Mouse (Mus musculus): ENCODE results near the gene Icosl. TPM values are rescaled to one million over a fixed set of nuclear protein-coding genes. Genes with fewer than 3 reads are reported as not detected.

Gene Icosl
- polyA plus RNA-seq, 1 experiment from 2014 or later: 5.9 TPM

DNA sequence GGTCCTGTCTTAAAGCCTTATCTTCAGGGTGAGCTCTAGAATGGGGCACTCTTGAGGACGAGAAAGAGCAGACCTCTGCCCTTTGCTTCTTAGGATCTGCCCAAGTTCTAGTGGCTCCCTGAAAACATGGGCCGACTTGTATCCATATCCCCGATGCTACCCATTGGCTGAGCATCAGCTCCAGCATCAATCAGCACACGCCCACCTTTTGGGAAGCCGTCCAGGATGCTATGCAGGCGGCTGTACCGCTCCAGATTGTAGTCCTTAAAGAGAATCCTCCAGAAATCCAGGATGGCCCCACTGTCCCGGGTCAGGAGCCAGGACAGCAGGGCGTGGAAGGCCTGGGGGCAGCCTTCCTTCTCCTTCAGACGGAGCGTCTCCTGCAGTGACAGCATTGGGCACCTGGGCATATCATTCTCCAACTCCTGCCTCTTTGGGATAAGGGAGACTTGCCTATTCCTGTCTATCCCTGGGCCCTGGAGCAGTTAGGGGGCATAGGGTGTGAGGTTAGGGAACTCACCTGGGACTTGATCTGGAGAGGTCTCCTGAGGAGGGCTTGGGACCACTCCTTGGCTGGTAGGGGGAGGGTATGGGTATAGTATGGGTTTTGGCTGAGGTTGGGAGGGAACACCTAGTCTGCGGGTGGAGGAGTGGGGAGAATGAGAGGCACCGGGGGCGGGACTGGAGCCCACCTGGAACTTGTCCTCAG is 26.3 kb upstream of the Icosl start:
- 71% methylated on average over 14 of the region's 14 CpGs for WGBS
- Histone ChIP-seq H3K4me2 (ENCODE audit: low read depth, low read length) (peak overlapping the region; percentile 51), H3K36me3 (ENCODE audit: control insufficient read depth, insufficient read depth, low read length) (no peaks in the 10 kb centered on the region), H3K4me1 (ENCODE audit: control insufficient read depth, insufficient read depth, low read length) (peaks cover 3% of the 10 kb centered on the region; the same call in 1 of the 2 replicates), H3K4me3 (ENCODE audit: low read length) (peak overlapping the region; percentile 23), H3K27me3 (replicated peaks; ENCODE audit: control insufficient read depth, insufficient read depth, low read length) (no peaks in the 10 kb centered on the region), H3K9ac (ENCODE audit: low read depth, low read length) (peak overlapping the region; percentile 60), H3K27ac (ENCODE audit: low read length) (no peak overlapping the region), H3K9me3 (ENCODE audit: control insufficient read depth, low read length) (no peaks in the 10 kb centered on the region)
- ATAC-seq: no peak

DNA sequence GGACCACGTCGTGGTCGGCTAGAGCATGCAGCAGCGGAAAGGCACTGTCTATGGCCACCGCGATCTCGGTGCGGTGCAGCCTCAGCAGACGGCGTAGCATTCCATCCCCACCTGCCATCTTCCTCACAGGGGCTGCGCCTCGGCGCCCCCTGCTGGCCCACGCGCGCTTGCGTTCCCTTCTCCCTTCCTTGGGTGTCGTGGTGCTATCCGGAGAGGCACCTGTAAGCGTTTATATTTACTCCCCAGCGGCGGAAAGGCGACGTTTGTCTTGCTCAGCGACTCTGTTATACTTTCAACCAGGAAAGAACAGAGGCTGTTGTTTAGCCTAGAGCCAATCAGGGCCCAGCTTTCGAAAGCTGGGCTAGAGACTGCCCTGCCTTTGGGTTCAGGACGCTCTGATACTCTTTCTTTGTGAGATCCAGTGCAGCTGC is 25.7 kb upstream of the Icosl start, which contains the start of gene Aire:
Gene Aire, minus strand, starts transcription at position 205 of the 431 bp plus-strand sequence.
- 2% methylated on average over 27 of the region's 27 CpGs for WGBS
- no peaks in the 10 kb centered on the region for H3K36me3 ChIP-seq (ENCODE audit: control insufficient read depth, insufficient read depth, low read length)
- peak within 1 kb of the TSS; percentile 60 for H3K9ac ChIP-seq (ENCODE audit: low read depth, low read length)
- peak within 1 kb of the TSS; percentile 51 for H3K4me2 ChIP-seq (ENCODE audit: low read depth, low read length)
- no peaks in the 10 kb centered on the region for H3K9me3 ChIP-seq (ENCODE audit: control insufficient read depth, low read length)
- H3K4me3 ChIP-seq (ENCODE audit: low read length): peak within 1 kb of the TSS; percentile 23
- peak; percentile 86 for ATAC-seq
- no peaks in the 10 kb centered on the region for H3K27me3 ChIP-seq (replicated peaks; ENCODE audit: control insufficient read depth, insufficient read depth, low read length)
- no peak within 1 kb of the TSS for H3K27ac ChIP-seq (ENCODE audit: low read length)
- peaks cover 3% of the 10 kb centered on the region; the same call in 1 of the 2 replicates for H3K4me1 ChIP-seq (ENCODE audit: control insufficient read depth, insufficient read depth, low read length)

GRCm38 (mm10) chr10:78044531-78044930 is 24.6 kb upstream of the Icosl start:
- Histone ChIP-seq H3K36me3 (ENCODE audit: control insufficient read depth, insufficient read depth, low read length) (no peaks in the 10 kb centered on the region), H3K27me3 (replicated peaks; ENCODE audit: control insufficient read depth, insufficient read depth, low read length) (no peaks in the 10 kb centered on the region), H3K4me3 (ENCODE audit: low read length) (no peak overlapping the region), H3K4me2 (ENCODE audit: low read depth, low read length) (no peak overlapping the region), H3K4me1 (ENCODE audit: control insufficient read depth, insufficient read depth, low read length) (peaks cover 3% of the 10 kb centered on the region; the same call in 1 of the 2 replicates), H3K9ac (ENCODE audit: low read depth, low read length) (no peak overlapping the region), H3K9me3 (ENCODE audit: control insufficient read depth, low read length) (no peaks in the 10 kb centered on the region), H3K27ac (ENCODE audit: low read length) (no peak overlapping the region)
- WGBS: 76% methylated on average over 1 of the region's 1 CpGs
- no peak for ATAC-seq

DNA sequence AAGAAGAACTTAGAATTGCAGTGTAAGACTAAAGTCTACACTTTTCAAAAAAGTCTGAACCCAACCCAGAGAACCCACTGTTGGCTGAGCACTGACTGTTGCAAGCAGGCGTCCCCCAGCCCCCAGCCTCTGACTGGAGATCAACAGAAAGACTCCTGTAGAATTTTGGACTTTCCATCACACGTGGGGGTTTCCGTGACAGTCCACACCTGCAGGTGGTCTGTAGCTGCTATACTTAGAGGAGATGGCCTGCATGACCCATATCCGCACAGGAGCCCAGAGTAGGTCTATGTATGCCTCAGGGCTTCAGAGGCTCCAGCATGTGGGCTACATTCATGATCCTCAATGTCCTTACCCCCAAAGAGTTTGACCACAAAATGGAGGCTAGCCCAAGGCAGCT is 22.7 kb upstream of the Icosl start:
- no peak overlapping the region for H3K9ac ChIP-seq (ENCODE audit: low read depth, low read length)
- no peaks in the 10 kb centered on the region for H3K36me3 ChIP-seq (ENCODE audit: control insufficient read depth, insufficient read depth, low read length)
- no peaks in the 10 kb centered on the region for H3K9me3 ChIP-seq (ENCODE audit: control insufficient read depth, low read length)
- H3K27ac ChIP-seq (ENCODE audit: low read length): no peak overlapping the region
- H3K27me3 ChIP-seq (replicated peaks; ENCODE audit: control insufficient read depth, insufficient read depth, low read length): no peaks in the 10 kb centered on the region
- no peak overlapping the region for H3K4me2 ChIP-seq (ENCODE audit: low read depth, low read length)
- peaks cover 3% of the 10 kb centered on the region; the same call in 1 of the 2 replicates for H3K4me1 ChIP-seq (ENCODE audit: control insufficient read depth, insufficient read depth, low read length)
- 89% methylated on average over 4 of the region's 4 CpGs for WGBS
- ATAC-seq: no peak
- no peak overlapping the region for H3K4me3 ChIP-seq (ENCODE audit: low read length)

GRCm38 (mm10) chr10:78048061-78048730 is 20.9 kb upstream of the Icosl start:
- H3K9ac ChIP-seq (ENCODE audit: low read depth, low read length): no peak overlapping the region
- 80% methylated on average over 9 of the region's 10 CpGs for WGBS
- no peaks in the 10 kb centered on the region for H3K9me3 ChIP-seq (ENCODE audit: control insufficient read depth, low read length)
- H3K4me2 ChIP-seq (ENCODE audit: low read depth, low read length): no peak overlapping the region
- H3K27me3 ChIP-seq (replicated peaks; ENCODE audit: control insufficient read depth, insufficient read depth, low read length): no peaks in the 10 kb centered on the region
- peaks cover 3% of the 10 kb centered on the region; the same call in 1 of the 2 replicates for H3K4me1 ChIP-seq (ENCODE audit: control insufficient read depth, insufficient read depth, low read length)
- no peaks in the 10 kb centered on the region for H3K36me3 ChIP-seq (ENCODE audit: control insufficient read depth, insufficient read depth, low read length)
- no peak overlapping the region for H3K4me3 ChIP-seq (ENCODE audit: low read length)
- no peak overlapping the region for H3K27ac ChIP-seq (ENCODE audit: low read length)
- no peak for ATAC-seq

- WGBS: 49% methylated on average over 11 of the region's 11 CpGs
- H3K4me2 ChIP-seq (ENCODE audit: low read depth, low read length): no peak overlapping the region
- no peak for ATAC-seq
Measured at GRCm38 (mm10) chr10:78049519-78050035, 19.5 kb upstream of the Icosl start.

GRCm38 (mm10) chr10:78054633-78055565 is 14.2 kb upstream of the Icosl start:
- H3K36me3 ChIP-seq (ENCODE audit: control insufficient read depth, insufficient read depth, low read length): no peaks in the 10 kb centered on the region
- no peaks in the 10 kb centered on the region for H3K9me3 ChIP-seq (ENCODE audit: control insufficient read depth, low read length)
- no peak for ATAC-seq
- 69% methylated on average over 19 of the region's 19 CpGs for WGBS
- H3K27me3 ChIP-seq (replicated peaks; ENCODE audit: control insufficient read depth, insufficient read depth, low read length): no peaks in the 10 kb centered on the region
- H3K4me2 ChIP-seq (ENCODE audit: low read depth, low read length): no peak overlapping the region
- no peak overlapping the region for H3K9ac ChIP-seq (ENCODE audit: low read depth, low read length)
- H3K27ac ChIP-seq (ENCODE audit: low read length): no peak overlapping the region
- H3K4me1 ChIP-seq (ENCODE audit: control insufficient read depth, insufficient read depth, low read length): no peaks in the 10 kb centered on the region
- H3K4me3 ChIP-seq (ENCODE audit: low read length): no peak overlapping the region

More at GRCm38 (mm10) chr10:78049519-78050035, 19.5 kb upstream of the Icosl start:
- no peaks in the 10 kb centered on the region for H3K27me3 ChIP-seq (replicated peaks; ENCODE audit: control insufficient read depth, insufficient read depth, low read length)
- H3K9ac ChIP-seq (ENCODE audit: low read depth, low read length): no peak overlapping the region
- no peaks in the 10 kb centered on the region for H3K36me3 ChIP-seq (ENCODE audit: control insufficient read depth, insufficient read depth, low read length)
- H3K4me3 ChIP-seq (ENCODE audit: low read length): no peak overlapping the region
- no peaks in the 10 kb centered on the region for H3K9me3 ChIP-seq (ENCODE audit: control insufficient read depth, low read length)
- no peak overlapping the region for H3K27ac ChIP-seq (ENCODE audit: low read length)
- H3K4me1 ChIP-seq (ENCODE audit: control insufficient read depth, insufficient read depth, low read length): no peaks in the 10 kb centered on the region

DNA sequence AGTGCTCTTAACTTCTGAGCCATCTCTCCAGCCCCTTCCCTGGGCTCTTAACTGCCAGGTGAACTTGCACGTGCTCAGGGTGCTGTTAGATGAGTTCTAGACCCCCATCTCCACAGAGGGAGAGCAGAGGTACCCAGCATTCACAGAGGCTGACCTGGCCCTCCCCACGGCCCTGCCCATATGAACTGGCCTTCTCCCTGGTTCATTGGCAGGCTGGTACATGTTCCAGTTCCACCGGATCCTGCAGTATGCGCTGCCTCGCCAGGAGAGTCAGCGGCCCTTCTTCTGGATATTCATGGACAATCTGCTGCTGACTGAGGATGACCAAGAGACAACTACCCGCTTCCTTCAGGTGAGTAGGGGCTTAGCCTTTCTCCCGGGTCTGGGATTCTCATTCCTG is 12.0 kb upstream of the Icosl start:
- Histone ChIP-seq H3K4me2 (ENCODE audit: low read depth, low read length) (no peak overlapping the region), H3K9me3 (ENCODE audit: control insufficient read depth, low read length) (no peaks in the 10 kb centered on the region), H3K4me1 (ENCODE audit: control insufficient read depth, insufficient read depth, low read length) (no peaks in the 10 kb centered on the region), H3K9ac (ENCODE audit: low read depth, low read length) (no peak overlapping the region), H3K4me3 (ENCODE audit: low read length) (no peak overlapping the region), H3K36me3 (ENCODE audit: control insufficient read depth, insufficient read depth, low read length) (no peaks in the 10 kb centered on the region), H3K27me3 (replicated peaks; ENCODE audit: control insufficient read depth, insufficient read depth, low read length) (no peaks in the 10 kb centered on the region), H3K27ac (ENCODE audit: low read length) (no peak overlapping the region)
- ATAC-seq: no peak
- 88% methylated on average over 8 of the region's 8 CpGs for WGBS

- Histone ChIP-seq H3K4me3 (ENCODE audit: low read length) (no peak overlapping the region), H3K9me3 (ENCODE audit: control insufficient read depth, low read length) (no peaks in the 10 kb centered on the region), H3K4me2 (ENCODE audit: low read depth, low read length) (no peak overlapping the region), H3K9ac (ENCODE audit: low read depth, low read length) (no peak overlapping the region), H3K4me1 (ENCODE audit: control insufficient read depth, insufficient read depth, low read length) (no peaks in the 10 kb centered on the region), H3K36me3 (ENCODE audit: control insufficient read depth, insufficient read depth, low read length) (no peaks in the 10 kb centered on the region), H3K27ac (ENCODE audit: low read length) (no peak overlapping the region), H3K27me3 (replicated peaks; ENCODE audit: control insufficient read depth, insufficient read depth, low read length) (no peaks in the 10 kb centered on the region)
- 84% methylated on average over 9 of the region's 9 CpGs for WGBS
- ATAC-seq: no peak
Measured at GRCm38 (mm10) chr10:78063122-78063521, 6.0 kb upstream of the Icosl start.

Measured in intestine, embryonic 16.5 days (tissue).